ENCODE assay signal across 30 mouse cellular contexts in the genomic region with DNA sequence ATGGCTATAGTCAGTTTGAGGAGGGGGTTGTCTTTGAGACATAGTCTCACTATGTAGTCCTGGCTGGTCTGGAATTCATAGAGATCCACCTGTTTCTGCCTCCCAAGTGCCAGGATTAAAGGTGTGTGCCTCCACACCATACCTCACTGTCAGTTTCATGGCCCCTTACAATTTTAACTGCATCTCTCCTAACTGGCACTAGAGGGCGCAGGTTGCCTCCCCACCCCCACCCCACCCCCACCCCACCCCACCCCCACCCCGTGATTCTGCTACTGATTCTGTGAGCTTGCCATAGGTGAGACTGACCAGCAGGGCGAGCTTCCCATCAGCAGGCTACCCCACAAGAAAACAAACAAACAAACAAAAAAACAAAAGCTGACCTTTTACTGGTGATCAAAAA. TPM values are rescaled to one million over a fixed set of nuclear protein-coding genes. Genes with fewer than 3 reads are reported as not detected.
DNase-seq lines count a peak whose midpoint lies in the region; ATAC-seq and TF ChIP-seq lines count a peak whose summit lies in the region.
"Had no signal": no experiment of that assay in that cellular context is flagged by ENCODE, and none has a peak within 500 bp of the region (broad histone marks: within the 10 kb centered on the region; RNA-seq: fewer than 3 reads in every experiment).

No protein-coding gene starts in this region.

- H3K4me3 ChIP-seq in layer of hippocampus, adult 2 months = no peak overlapping the region
- no peak overlapping the region for H3K4me3 ChIP-seq in lung, postnatal 0 days (ENCODE audit: low read depth, low read length)
- H3K4me3 ChIP-seq in forebrain, embryonic 10.5 days = no peak overlapping the region
- H3K4me3 ChIP-seq: embryonic facial prominence, embryonic 13.5 days; heart, embryonic 10.5 days; hindbrain, embryonic 13.5 days; limb, embryonic 12.5 days; liver, embryonic 15.5 days had no signal

- DNase-seq in CD4-positive, CD25-positive, alpha-beta regulatory T cell, adult 2 months (ENCODE audit: low read depth, low spot score) = peak; percentile 10
- no peak for DNase-seq in layer of hippocampus, adult 2 months (ENCODE audit: low spot score in 2 of 2)
- no peak for DNase-seq in layer of hippocampus, adult 8-10 months (ENCODE audit: low spot score in 2 of 2)
- no peak for DNase-seq in lung, postnatal 0 days (ENCODE audit: low spot score)
- DNase-seq in lung, postnatal 10 days = no peak
- DNase-seq in induced T-regulatory cell, adult 2 months (ENCODE audit: low read depth) = peak; percentile 7
- DNase-seq in forebrain, embryonic 10.5 days (ENCODE audit: extremely low spot score, low spot score) = no peak
- DNase-seq: adrenal gland, postnatal 25 days; cerebellum, adult 11-12 months; cerebellum, adult 9-11 months; embryo, embryonic 11 days; gastrocnemius, postnatal 10 days; heart, postnatal 36 days; kidney, adult 8-10 months; kidney, postnatal 10 days; lung, postnatal 14 days; right cerebral cortex, adult 18-20 months; spleen, adult 18-20 months; thymus, adult 18-20 months; thymus, postnatal 25 days had no signal

- peak; percentile 28; the same call in 1 of the 2 replicates for TF ChIP-seq CTCF in layer of hippocampus, adult 2 months (conservative IDR thresholded peaks at IDR 0.05)
- TF ChIP-seq CTCF in lung, postnatal 0 days (IDR thresholded peaks at IDR 0.05) = peak; percentile 7; the same call in 1 of the 2 replicates

- no peak overlapping the region for H3K9ac ChIP-seq in lung, postnatal 0 days (replicated peaks; ENCODE audit: low read depth)
- H3K9ac ChIP-seq: embryonic facial prominence, embryonic 13.5 days; hindbrain, embryonic 13.5 days; limb, embryonic 12.5 days; liver, embryonic 15.5 days had no signal

- H3K4me1 ChIP-seq in lung, postnatal 0 days (ENCODE audit: insufficient read depth, low read depth, low read length) = no peaks in the 10 kb centered on the region
- peaks cover 34% of the 10 kb centered on the region for H3K4me1 ChIP-seq in forebrain, embryonic 10.5 days
- H3K4me1 ChIP-seq: liver, embryonic 15.5 days had no signal

- no peaks in the 10 kb centered on the region for H3K27me3 ChIP-seq in lung, postnatal 0 days (replicated peaks; ENCODE audit: insufficient read depth, low read length)
- H3K27me3 ChIP-seq in forebrain, embryonic 10.5 days (ENCODE audit: poor library complexity, severe bottlenecking) = no peaks in the 10 kb centered on the region
- H3K27me3 ChIP-seq: embryonic facial prominence, embryonic 13.5 days; hindbrain, embryonic 13.5 days; liver, embryonic 15.5 days had no signal

- no peaks in the 10 kb centered on the region for H3K36me3 ChIP-seq in lung, postnatal 0 days (ENCODE audit: insufficient read depth, low read length)
- H3K36me3 ChIP-seq in forebrain, embryonic 10.5 days (replicated peaks) = no peaks in the 10 kb centered on the region
- H3K36me3 ChIP-seq: embryonic facial prominence, embryonic 13.5 days; heart, embryonic 10.5 days; hindbrain, embryonic 13.5 days; limb, embryonic 12.5 days; liver, embryonic 15.5 days had no signal

- no peaks in the 10 kb centered on the region for H3K9me3 ChIP-seq in lung, postnatal 0 days (ENCODE audit: low read length)
- H3K9me3 ChIP-seq in forebrain, embryonic 10.5 days = peaks cover 7% of the 10 kb centered on the region; the same call in 1 of the 2 replicates
- H3K9me3 ChIP-seq: embryonic facial prominence, embryonic 13.5 days; heart, embryonic 10.5 days; hindbrain, embryonic 13.5 days; liver, embryonic 15.5 days had no signal

- no peak overlapping the region for H3K4me2 ChIP-seq in lung, postnatal 0 days (replicated peaks; ENCODE audit: low read depth, low read length)
- H3K4me2 ChIP-seq: embryonic facial prominence, embryonic 13.5 days; hindbrain, embryonic 13.5 days; limb, embryonic 12.5 days; liver, embryonic 15.5 days had no signal

- WGBS in lung, postnatal 0 days = 59% methylated on average over 3 of the region's 3 CpGs
- WGBS in forebrain, embryonic 10.5 days = 51% methylated on average over 3 of the region's 3 CpGs

- H3K27ac ChIP-seq in layer of hippocampus, adult 2 months = no peak overlapping the region
- H3K27ac ChIP-seq in lung, postnatal 0 days (ENCODE audit: low read length) = no peak overlapping the region
- H3K27ac ChIP-seq in forebrain, embryonic 10.5 days = no peak overlapping the region
- H3K27ac ChIP-seq: embryonic facial prominence, embryonic 13.5 days; heart, embryonic 10.5 days; hindbrain, embryonic 13.5 days; limb, embryonic 12.5 days; liver, embryonic 15.5 days had no signal

- no peak for TF ChIP-seq EP300 in lung, postnatal 0 days (IDR thresholded peaks at IDR 0.05)

- no peak for ATAC-seq in CD4-positive, CD25-positive, alpha-beta regulatory T cell, adult 4 months
- ATAC-seq in lung, postnatal 0 days = no peak
- ATAC-seq: forebrain, embryonic 16.5 days; inflammation-experienced regulatory T-cells, adult 6 months; midbrain, embryonic 16.5 days had no signal

RNA-seq across cellular contexts. Expression of a gene that starts 36.7 kb away (rescaled TPM):
- under 1 TPM; 0.11 to 0.12 TPM for polyA plus RNA-seq in CD4-positive, CD25-positive, alpha-beta regulatory T cell, adult 4 months (2017; shearing (Covaris generic))
- total RNA-seq in layer of hippocampus, adult 2 months (2021) = 1 to 10 TPM; 4.5 to 5.3 TPM
- 1 to 10 TPM; 3.5 to 5.7 (median 4.4) TPM for total RNA-seq in layer of hippocampus, adult 8-10 months (2022)
- 0.18 and 0.35 TPM in 2 replicates for polyA plus RNA-seq in lung, postnatal 0 days (2015; fragmentation: Nextera tagmentation; extraction: Ambion mirVana)
- 1.2 and 1.4 TPM in 2 replicates for polyA plus RNA-seq in forebrain, embryonic 10.5 days (2016; fragmentation: Nextera tagmentation; extraction: Ambion mirVana)
- total RNA-seq: neutrophil, adult 5-6 weeks had no signal

Comparison
In these comparisons a context has a peak if more than half of its experiments do, and no peak if none do; other contexts are left out.
1. DNase-seq: peak in CD4-positive, CD25-positive, alpha-beta regulatory T cell, adult 2 months (single experiment) and induced T-regulatory cell, adult 2 months (single experiment); none in layer of hippocampus, adult 2 months (0 of 2), layer of hippocampus, adult 8-10 months (0 of 2), lung, postnatal 0 days (single experiment), lung, postnatal 10 days (single experiment) and forebrain, embryonic 10.5 days (single experiment).